Mouse (Mus musculus) testis, adult 2 months (tissue): Measurements from ENCODE around the gene Trpc6. TPM values are rescaled to one million over a fixed set of nuclear protein-coding genes. Genes with fewer than 3 reads are reported as not detected.
A peak's percentile ranks its signal among the peaks of the same experiment; 100 is the strongest.

Source experiments
- H3K27ac ChIP-seq: fragments of 200-500 bp; 2 replicates; pipeline ENCODE4 v1.5.1; 2012; ENCODE audit warnings: low read depth, low read length; ENCODE audit not compliant: control insufficient read depth, insufficient read depth
- H3K27me3 ChIP-seq: fragments of 200-500 bp; 2 replicates; pipeline ENCODE4 v1.6.1; 2012; ENCODE audit warnings: mild to moderate bottlenecking, low read length, moderate library complexity; ENCODE audit not compliant: control insufficient read depth, insufficient read depth
- H3K36me3 ChIP-seq: fragments of 200-500 bp; 2 replicates; pipeline ENCODE4 v1.6.1; 2012; ENCODE audit warnings: mild to moderate bottlenecking, low read length; ENCODE audit not compliant: control insufficient read depth, insufficient read depth
- H3K4me1 ChIP-seq: fragments of 200-500 bp; 2 replicates; pipeline ENCODE4 v1.6.1; 2012; ENCODE audit warnings: low read length; ENCODE audit not compliant: control insufficient read depth, insufficient read depth
- H3K4me3 ChIP-seq: fragments of 200-500 bp; 2 replicates; pipeline ENCODE4 v1.5.1; 2012; ENCODE audit warnings: low read depth, mild to moderate bottlenecking, low read length, moderate library complexity, mixed read lengths; ENCODE audit not compliant: control insufficient read depth
- CTCF ChIP-seq: fragments of 200-500 bp; IDR thresholded peaks from 2 replicates; pipeline ENCODE4 v1.5.1; 2012; ENCODE audit warnings: low read depth, mild to moderate bottlenecking, inconsistent platforms, low read length, moderate library complexity; ENCODE audit not compliant: control insufficient read depth, insufficient read depth, insufficient replicate concordance
- POLR2A ChIP-seq: fragments of 200-500 bp; IDR thresholded peaks from 2 replicates; pipeline ENCODE4 v1.6.1; 2012; ENCODE audit warnings: low read depth, mild to moderate bottlenecking, inconsistent platforms, low read length, moderate library complexity; ENCODE audit not compliant: control insufficient read depth
- polyA plus RNA-seq: library from polyadenylated mRNA; depleted of rRNA; stranded (reverse); fragments of >200 nt; gene quantifications from 2 replicates; pipeline ENCODE4 v1.2.3, GENCODE M21; 2012

The Trpc6 gene
- polyA plus RNA-seq, 1 experiment = 0.02 TPM

DNA sequence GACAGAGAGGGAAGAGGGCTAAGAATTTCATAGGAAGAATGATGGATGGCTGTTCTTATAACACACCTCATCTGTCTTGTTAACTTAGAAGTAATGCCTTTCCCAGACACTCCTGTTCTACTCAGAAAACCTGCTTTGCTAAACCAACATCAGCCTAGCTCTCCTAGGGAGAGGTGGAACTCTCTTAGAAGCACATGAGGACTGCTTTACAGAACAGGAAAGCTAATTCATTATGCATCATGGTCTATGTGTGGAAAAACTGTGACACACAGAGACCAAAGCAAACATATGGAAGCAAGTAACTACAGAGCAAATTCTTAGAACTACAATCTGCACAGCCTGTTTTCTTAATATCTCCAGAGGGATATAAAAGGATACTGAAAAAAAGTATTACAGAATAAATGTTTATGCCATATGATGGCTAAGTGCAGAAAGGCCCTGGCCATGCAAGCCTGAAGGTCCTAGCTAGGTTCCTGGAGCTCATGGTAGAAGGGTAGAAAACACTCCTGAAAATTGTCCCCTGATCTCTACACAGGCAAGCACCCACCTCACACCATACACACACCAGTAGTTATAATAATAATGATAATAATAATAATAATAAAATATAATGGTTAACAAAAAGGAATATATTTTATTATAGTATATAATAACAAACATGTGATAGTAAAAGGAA is 63.0 kb downstream of the Trpc6 start:
- Histone ChIP-seq H3K36me3 (no peaks in the 10 kb centered on the region), H3K27ac (no peak overlapping the region), H3K4me3 (no peak overlapping the region), H3K27me3 (no peaks in the 10 kb centered on the region), H3K4me1 (no peaks in the 10 kb centered on the region)
- TF ChIP-seq CTCF (no peak), POLR2A (no peak)

DNA sequence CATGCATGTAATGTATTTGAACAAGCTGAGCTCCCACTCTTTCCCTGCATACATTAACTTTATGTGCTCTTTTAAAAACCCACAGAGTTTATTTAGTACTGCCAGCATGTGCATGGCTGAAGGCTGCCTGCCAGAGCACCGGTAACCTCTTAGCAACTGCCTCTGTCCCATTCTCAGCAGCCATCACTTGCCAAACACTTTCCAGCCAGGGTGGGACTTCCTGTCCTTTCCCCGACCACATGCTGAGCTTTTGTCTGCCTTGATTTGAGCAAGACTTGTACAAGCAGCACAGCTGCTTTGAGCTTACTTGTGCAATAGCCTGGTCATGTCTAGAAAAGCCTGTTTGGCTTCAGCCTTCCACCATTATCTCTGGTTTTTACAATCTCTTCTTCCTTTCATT is 90.4 kb downstream of the Trpc6 start:
- Histone ChIP-seq H3K4me1 (no peaks in the 10 kb centered on the region), H3K4me3 (no peak overlapping the region), H3K27me3 (no peaks in the 10 kb centered on the region), H3K27ac (no peak overlapping the region), H3K36me3 (no peaks in the 10 kb centered on the region)
- TF ChIP-seq POLR2A = no peak
- TF ChIP-seq CTCF = no peak

DNA sequence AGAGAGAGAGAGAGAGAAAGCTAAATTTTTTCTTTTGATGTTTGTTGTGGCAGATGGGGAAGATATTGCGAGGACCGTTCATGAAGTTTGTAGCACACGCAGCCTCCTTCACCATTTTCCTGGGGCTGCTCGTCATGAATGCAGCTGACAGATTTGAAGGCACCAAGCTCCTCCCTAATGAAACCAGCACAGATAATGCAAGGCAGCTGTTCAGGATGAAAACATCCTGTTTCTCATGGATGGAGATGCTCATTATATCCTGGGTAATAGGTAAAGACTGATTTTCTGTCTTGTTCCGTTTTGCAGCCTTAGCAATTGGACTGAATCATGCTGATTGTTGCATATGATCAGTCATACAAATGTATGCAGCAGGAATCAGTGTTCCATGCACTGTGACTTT is 99.5 kb downstream of the Trpc6 start:
- Histone ChIP-seq H3K4me3 (no peak overlapping the region), H3K4me1 (no peaks in the 10 kb centered on the region), H3K27ac (no peak overlapping the region), H3K36me3 (no peaks in the 10 kb centered on the region), H3K27me3 (no peaks in the 10 kb centered on the region)
- no peak for TF ChIP-seq POLR2A

DNA sequence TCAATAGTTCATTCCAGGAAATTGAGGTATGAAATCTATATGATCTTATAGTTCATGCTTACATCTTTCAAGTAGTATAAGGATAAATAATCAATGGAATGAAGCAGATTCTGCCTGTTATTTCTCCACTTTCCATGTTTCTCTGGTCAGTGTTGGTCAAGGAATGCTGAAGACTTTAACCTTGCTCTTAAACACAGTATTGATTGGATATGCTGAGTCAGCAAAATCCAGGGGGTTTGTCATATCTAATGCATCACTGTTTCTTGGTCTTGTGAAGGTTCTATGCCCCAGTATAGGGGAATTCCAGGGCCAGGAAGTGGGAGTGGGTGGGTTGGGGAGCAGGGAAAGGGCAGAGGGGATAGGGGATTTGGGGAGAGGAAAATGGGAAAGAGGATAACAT is 111.4 kb downstream of the Trpc6 start:
- Histone ChIP-seq H3K36me3 (no peaks in the 10 kb centered on the region), H3K4me3 (no peak overlapping the region), H3K27me3 (no peaks in the 10 kb centered on the region), H3K27ac (no peak overlapping the region), H3K4me1 (no peaks in the 10 kb centered on the region)
- TF ChIP-seq POLR2A = no peak
- TF ChIP-seq CTCF = no peak

DNA sequence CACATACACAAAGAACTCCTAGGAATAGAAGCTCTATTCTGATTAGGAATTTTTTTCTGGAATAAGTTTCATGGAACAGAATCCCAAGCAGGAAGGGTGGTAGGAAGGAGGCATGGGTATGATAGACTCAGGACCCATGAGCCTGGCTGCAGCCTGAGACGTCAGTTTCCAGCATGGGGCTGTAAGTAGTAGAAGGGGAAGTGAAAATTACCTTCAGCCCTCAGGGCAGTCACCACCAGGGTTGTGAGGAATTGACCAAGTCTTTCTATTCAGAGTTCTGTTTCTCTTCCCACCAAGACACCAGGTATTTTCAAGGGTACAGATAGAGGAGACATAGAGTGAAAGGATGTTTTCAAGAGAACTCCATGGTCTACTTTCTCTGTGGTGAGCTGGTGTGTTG is 129.0 kb downstream of the Trpc6 start:
- no peaks in the 10 kb centered on the region for H3K27me3 ChIP-seq
- no peak overlapping the region for H3K27ac ChIP-seq
- no peaks in the 10 kb centered on the region for H3K4me1 ChIP-seq
- no peaks in the 10 kb centered on the region for H3K36me3 ChIP-seq
- no peak overlapping the region for H3K4me3 ChIP-seq
- TF ChIP-seq POLR2A (no peak), CTCF (no peak)

DNA sequence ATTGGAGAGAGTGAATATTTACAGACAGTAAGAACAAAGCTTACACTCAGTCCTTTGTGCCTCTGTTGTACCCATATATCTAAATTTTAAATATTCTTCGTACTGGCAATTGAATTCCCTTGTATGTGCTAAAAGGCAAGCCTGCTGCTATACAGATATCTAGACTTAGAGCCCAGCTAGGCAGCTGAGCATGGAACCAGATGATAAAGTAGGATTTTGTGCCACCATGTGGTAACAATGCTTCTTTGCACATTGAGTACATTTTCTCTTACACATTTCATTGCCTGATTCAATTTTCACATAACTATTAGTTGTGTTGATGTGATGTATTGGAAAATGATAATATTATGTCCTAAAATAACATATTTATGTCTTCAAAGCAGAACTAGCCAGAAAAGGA is 132.7 kb downstream of the Trpc6 start:
- H3K27ac ChIP-seq = no peak overlapping the region
- no peaks in the 10 kb centered on the region for H3K4me1 ChIP-seq
- TF ChIP-seq CTCF (no peak), POLR2A (no peak)
- no peaks in the 10 kb centered on the region for H3K36me3 ChIP-seq
- H3K4me3 ChIP-seq = no peak overlapping the region
- no peaks in the 10 kb centered on the region for H3K27me3 ChIP-seq

DNA sequence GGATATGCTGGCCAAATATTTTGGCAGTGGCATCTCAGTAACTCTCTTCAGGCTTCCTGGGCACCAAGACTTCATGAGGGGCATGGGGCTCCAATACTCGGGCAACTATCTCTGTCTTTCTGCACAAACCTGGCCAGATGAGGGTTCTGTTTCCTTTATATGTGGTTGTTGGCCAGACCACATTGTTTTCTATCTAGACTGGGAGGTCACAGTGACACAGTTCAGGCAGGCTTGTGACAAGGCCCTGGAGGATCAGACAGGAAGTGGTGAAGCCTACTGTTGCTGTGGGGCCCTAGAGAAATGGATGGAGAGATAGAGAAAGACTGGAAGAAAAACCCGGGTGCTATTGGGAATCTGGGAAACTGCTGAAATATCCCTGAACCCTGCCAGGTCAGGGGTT is 149.2 kb downstream of the Trpc6 start:
- Histone ChIP-seq H3K27me3 (no peaks in the 10 kb centered on the region), H3K36me3 (no peaks in the 10 kb centered on the region), H3K4me1 (no peaks in the 10 kb centered on the region), H3K4me3 (no peak overlapping the region), H3K27ac (no peak overlapping the region)
- no peak for TF ChIP-seq CTCF
- no peak for TF ChIP-seq POLR2A

DNA sequence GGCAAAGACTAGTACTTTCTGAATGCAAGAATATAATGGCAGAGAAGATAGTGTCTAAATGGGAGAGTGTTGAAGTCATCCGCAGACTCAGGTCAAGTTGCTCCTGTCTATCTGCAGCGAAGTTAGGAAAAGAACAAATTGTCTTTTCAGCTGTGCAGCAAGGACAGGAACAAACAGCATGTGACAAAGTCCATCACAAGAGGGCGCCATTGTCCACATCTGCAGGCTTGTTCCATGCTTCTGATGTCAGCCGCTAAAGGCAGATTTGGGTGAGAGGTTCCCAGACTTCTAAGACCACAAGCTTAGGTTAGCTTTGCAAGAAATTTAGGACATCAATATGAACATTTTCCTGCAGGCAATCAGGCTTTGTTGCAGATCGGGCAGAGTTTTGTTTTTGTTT is 156.7 kb downstream of the Trpc6 start:
- Histone ChIP-seq H3K4me3 (no peak overlapping the region), H3K27ac (no peak overlapping the region), H3K27me3 (no peaks in the 10 kb centered on the region), H3K36me3 (no peaks in the 10 kb centered on the region), H3K4me1 (no peaks in the 10 kb centered on the region)
- TF ChIP-seq POLR2A (no peak), CTCF (peak; percentile 61; the same call in 1 of the 2 replicates)
